Mouse (Mus musculus) spleen, postnatal 10 days (tissue): ENCODE results near the gene Dusp22.

Experiments
- DNase-seq, 2 experiments: peaks; one replicate each; pipeline ENCODE4 v3.0.0; 2021 to 2022; ENCODE audit warnings: low spot score in 2 of 2

Dusp22 gene

DNA sequence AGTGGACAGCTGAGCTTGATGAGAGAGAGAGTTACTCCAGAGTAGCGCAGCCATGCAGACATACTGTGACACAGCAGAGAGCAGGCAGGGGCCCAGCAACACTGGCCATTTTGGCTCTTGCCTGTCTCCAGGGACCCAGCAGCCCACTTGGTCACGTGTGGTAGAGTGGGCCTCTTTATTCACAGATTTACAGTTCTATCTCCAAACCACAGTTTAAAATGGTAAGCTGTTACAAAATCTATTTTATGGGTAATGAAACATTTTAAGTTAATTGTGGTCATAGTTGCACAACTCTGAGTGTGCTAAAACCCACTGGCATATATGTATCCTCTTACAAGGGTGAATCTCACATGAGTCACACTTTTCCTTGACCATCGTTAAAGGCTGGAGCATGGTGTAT is 9.5 kb downstream of the Dusp22 start:
- no peak for DNase-seq

- DNase-seq: no peak
Measured at GRCm38 (mm10) chr13:30673878-30674277, 14.1 kb downstream of the Dusp22 start.

DNA sequence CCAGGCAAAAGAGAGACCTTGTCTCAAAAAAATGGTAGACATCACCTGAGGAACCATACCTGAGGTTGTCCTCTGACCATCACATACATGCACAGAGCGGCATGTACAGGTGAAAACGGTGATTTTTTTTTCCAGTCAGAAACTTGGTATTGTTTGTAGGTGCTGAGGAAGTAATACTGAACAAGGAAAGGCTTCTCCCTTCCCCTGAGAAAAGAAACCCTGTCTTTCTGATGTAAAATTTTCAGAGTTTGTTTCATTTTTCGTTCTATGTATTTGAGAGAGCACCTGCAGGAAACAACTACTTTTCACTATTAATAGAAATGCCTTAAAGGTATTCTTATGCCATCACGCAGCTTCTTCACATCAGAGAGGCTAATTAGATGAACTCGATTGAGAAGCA is 19.0 kb downstream of the Dusp22 start:
- DNase-seq: no peak

GRCm38 (mm10) chr13:30681866-30682265 is 22.1 kb downstream of the Dusp22 start:
- DNase-seq: no peak

- DNase-seq: no peak
Measured at GRCm38 (mm10) chr13:30682328-30682727, 22.5 kb downstream of the Dusp22 start.

DNA sequence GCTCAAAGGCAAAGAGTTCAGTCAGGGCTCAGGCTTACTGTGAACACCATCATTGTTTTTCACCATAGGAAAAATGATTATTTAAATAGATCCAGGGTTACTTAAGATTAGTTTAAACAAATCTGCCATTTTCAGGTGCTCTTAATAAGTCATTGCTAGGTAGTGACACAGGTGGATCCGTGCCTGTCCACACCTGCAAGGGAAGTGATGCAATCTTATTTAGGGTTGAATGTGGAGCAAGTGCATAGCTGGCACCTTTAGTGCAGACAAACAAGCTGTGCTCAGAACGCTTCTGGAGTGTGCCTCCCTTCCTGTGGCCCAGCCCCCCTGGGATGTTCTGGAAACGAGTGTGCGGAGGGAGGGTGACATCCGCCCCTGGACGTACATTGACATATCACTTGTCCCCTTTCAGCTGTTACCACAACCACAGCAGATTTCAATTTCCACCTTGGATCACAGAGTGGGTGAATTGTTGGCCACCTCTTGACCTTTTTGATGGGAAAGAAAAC is 24.9 kb downstream of the Dusp22 start:
- no peak for DNase-seq

GRCm38 (mm10) chr13:30685957-30686356 is 26.2 kb downstream of the Dusp22 start:
- peak in 1 of 2 experiments; percentile 28 for DNase-seq

GRCm38 (mm10) chr13:30688035-30688616 is 28.3 kb downstream of the Dusp22 start:
- no peak for DNase-seq

DNA sequence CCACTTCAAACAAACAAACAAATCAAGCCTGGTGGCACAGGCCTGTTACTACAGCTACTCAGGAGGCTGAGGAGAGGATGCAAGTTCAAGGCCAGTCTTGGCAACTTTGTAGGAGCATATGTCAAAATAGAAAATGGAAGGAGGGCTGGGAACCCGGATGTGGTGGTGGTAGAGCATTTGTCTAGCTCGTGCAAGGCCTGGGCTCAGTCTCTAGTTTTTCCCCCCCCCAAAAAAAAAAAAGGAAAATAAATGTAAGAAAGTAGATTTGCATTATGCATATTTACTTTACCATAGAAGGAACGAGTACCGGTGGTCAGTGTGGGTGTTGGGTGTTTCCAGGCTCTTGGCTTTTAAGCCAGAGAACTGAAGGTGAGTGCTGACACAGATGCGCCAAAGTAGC is 29.7 kb downstream of the Dusp22 start:
- DNase-seq: no peak

DNA sequence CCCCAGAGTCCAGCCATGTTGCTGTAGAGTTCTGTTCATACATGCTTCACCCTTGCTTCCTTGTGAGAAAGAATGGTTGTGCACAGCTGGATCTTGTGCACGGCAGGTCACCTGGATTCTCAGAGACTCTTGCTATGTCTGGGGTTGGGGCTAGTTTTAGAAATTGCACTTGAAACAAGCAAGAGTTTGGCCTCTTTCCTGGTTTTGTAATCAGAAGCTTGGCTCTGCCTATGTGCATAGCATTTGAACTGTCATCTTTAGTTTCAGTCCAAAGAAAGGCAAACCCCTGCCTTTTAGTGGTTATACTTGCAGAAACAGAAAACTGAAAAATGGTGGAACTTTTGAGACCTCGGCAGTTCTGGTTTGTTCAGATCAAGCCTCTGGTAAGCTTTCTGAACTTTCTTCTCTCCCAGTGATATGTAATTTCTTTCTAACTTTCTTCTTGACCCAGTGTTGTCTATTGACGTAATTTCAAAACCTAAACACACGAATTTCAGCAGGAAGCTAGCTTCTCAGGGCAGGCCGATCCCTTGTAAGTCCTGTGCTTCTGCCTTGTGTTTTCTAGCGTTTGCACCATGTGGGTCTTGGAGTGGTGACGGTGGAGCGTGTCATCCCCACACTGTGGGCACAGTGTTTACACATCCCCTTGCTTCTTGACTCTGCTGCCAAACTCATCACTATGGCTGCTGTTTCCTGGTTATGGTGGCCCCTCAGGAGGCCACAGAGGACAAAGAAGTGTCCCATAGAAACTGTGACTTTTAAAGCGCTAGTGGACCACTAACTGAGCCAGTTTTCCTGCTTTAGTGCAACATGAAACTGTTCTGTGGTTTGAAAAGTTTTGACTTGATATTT is 31.9 kb downstream of the Dusp22 start:
- no peak for DNase-seq

GRCm38 (mm10) chr13:30692644-30693385 is 33.0 kb downstream of the Dusp22 start:
- DNase-seq: no peak

GRCm38 (mm10) chr13:30695232-30695631 is 35.4 kb downstream of the Dusp22 start:
- DNase-seq: no peak

GRCm38 (mm10) chr13:30695890-30696289 is 36.1 kb downstream of the Dusp22 start:
- no peak for DNase-seq

DNA sequence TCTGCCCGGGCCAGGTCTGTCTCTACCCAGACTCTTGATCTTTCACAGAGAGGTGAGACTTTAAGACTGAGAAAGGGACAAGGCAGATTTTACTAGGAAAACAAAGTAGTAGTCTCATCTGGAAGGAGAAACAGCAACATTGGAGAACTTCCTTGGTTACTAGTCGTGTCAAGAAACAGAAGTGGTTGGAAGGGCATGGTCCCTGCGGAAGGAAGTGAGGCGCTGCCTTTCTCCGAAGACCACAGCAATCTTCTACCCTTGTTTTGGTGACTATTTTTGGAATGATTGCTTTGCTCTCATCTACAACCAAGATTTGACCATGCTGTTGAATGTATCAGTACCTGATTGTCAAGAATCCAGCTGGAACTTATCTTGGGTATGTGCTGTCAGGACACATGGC is 38.1 kb downstream of the Dusp22 start:
- no peak for DNase-seq

DNA sequence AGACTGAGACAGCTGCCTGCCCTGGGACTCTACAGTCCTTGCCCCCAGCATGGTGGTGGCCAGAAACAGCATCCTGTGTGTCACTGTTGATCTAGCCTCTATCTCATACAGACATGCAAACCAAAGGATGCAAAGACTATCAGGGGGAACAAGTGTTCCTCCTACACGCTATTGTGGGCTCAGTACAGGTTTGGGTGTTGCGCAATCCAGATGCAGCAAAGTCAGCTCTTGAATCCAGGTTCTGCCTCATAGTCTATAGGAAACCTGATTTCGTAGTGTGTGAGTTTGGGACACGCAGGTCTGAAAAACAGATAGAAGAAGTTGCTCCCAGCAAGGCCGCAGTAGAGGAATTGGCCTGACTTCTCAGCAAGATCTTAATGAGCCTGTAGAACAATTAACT is 42.9 kb downstream of the Dusp22 start:
- DNase-seq: no peak

DNA sequence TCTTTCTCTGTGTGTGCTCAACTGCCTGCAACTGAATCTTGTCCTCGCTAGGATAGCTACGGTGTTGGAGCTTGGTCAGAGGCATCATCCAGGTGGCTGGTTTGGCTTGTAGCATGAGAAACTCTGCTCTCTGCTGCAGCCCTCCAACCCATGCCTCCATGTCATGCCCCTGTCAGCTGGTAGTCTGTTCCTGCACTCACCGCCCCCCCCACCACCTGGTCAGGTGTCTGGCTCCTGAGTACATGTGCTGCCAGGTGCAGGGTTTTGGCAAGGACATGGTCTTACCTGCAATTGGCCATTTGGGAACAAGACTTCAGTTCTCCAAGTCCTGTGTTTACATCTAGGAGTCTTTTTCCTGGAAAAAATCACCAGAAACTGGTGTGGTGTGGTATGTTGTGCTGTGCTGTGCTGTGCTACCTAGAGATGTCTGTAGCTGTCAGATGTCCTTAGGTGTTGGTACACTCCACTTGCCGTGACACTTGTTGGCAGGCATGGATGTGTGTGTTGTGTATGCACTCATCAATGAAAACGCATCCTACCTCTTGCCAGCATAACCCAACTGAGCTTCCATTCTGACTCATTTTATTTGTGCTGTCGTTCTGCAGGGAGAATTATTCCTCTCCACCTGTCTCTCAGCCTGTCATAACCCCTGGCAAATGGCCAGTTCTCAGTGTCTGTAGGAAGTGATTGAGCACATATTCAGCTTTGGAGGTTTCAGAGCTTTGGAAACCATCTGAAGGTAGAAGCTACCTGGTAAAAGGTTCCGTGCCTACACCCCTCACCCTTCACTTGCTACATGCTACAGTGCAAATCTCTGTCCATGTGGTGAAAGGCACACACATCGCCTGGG is 44.7 kb downstream of the Dusp22 start:
- DNase-seq: no peak

DNA sequence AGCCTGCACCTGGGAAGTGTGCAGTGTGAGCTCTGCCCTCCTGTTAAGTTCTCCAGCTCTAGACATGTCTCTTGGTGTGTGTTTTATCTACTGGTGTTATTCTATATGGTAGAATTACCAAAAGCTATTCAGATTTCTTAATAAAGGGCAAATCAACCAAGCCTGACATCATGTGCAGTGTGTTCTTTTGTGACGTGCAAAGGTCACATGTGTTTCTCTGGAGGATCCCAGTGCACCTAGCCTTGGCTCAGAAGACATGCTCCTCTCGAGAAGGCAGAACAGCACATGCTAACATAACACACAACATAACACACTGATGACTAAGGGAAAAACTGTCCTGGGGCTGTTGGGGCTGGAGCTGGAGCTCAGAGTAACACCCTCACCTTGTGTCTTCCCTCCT is 51.3 kb downstream of the Dusp22 start:
- DNase-seq: no peak

DNA sequence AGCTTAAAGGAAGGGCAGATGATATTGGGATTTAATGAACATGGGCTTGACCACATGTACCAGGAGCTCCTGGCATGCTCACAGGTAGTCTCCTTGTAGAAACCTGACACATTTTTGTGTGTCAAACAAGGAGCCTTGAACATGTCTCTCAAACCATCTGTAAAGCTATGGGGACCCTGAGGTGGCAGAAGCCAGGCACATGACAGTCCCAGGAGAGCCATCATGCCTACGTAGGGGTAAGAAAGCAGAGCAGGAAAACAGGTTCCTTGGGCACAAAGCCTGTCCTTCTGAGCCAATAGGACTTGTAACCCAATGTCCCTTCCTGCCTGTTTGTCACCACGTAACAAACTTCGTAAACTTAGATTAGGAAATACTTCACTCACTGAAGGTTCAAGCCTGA is 51.9 kb downstream of the Dusp22 start:
- no peak for DNase-seq

DNA sequence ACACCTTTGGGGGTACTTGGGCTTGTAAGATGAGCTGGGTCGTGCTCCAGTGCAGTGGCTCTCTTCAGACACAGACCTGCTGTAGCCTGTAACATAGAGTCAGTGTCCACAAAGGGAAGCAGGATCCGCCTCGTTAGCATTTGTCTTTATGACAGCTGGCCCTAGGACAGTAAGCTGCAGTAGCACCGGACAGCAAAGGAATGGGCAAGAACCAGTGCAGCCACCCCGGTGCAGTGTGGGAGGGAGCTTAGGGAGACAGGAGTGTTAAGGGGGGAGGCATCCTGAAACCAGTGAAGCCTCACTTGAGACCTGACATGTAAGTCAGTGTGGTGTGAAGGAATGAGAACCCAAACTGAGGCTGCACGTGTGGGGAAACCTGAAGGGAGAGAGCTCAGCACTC is 52.5 kb downstream of the Dusp22 start:
- DNase-seq: no peak

GRCm38 (mm10) chr13:30713621-30714020 is 53.8 kb downstream of the Dusp22 start:
- no peak for DNase-seq

- no peak for DNase-seq
Measured at GRCm38 (mm10) chr13:30714552-30714951, 54.8 kb downstream of the Dusp22 start.

- DNase-seq: no peak
Measured at GRCm38 (mm10) chr13:30715060-30715459, 55.3 kb downstream of the Dusp22 start.
